Mouse (Mus musculus): ENCODE measurements around the gene Gm8369.
"Not testable (repeated sequence)": the region's sequence is repeated elsewhere in the genome, so short reads cannot be mapped to it uniquely, and the experiment has no call there.

Gm8369 gene

DNA sequence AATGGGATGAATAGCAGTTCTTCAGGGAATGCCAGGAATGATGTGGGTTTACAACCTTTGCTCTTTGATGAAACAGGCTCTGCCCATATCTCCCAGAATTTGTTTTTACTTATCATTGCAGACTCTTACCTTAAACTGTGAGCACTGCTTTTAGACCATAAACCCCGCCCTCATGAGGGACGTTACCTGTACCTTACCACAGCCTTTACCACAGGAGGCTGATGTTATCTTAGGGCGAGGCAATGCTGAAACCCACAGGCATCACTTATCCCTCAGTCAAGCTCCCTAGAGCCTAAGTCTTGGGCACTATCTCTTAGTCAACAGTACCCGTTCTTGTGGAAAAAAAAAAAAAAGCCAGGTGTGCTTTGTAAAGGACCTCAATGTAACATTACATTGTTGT, 31.1 kb downstream of the Gm8369 start:
- no peak for DNase-seq

DNA sequence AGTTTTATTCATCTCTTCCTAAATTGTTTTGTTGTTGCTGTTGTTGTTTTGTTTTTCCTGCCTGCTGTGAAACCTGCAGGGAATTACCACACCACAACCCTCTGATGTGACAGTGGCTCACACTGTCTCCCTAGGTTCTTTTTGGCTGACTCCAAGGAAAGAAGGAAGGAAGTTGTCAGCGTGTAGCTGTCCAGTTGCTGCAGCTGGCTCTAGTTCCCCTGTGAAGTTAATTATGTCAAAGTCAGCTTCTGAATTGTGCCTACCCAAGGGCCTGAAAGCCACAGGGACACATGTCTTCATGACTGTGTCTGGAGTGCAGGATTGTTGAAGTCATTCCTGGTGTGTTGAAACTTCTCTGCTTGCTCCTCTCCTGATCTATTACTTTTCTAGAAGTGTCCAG, 31.6 kb downstream of the Gm8369 start:
- not testable (repeated sequence) for DNase-seq

DNA sequence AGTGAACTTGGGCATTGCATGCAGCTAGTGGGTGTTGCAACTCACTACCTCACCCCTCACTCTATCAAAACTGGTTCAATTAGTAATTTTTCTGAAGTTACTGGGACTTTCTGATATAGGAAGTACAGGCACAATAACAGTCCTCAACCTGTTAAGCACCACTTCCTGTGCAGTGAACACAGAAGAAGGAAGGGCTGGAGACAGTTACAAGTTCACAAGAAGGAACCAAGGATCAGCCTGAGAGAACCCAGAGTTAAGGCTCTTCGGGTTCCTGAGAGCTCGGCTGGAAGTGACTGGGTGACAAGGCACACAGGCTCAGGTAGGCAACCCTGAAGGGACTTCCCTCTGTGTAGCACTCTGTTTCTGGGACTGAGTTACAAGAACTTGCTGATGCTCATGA, 32.6 kb downstream of the Gm8369 start:
- not testable (repeated sequence) for DNase-seq

DNA sequence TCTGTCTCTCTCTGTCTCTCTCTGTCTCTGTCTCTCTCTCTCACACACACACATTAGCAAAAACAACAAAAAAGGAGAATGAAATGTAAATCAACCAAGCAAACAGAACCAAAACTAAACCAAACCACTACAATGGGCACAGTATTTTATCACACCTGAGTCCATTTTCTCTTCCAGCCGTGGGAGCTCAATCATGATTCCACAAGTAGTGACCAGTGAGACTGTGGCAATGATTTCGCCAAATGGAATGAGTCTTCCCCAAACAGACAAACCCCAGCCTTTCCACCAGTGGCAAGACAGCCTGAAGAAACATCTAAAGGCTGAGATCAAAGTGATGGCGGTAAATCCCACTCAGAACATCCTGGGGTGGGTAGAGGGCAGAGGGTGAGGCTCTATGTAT, 34.4 kb downstream of the Gm8369 start:
- no peak for DNase-seq

DNA sequence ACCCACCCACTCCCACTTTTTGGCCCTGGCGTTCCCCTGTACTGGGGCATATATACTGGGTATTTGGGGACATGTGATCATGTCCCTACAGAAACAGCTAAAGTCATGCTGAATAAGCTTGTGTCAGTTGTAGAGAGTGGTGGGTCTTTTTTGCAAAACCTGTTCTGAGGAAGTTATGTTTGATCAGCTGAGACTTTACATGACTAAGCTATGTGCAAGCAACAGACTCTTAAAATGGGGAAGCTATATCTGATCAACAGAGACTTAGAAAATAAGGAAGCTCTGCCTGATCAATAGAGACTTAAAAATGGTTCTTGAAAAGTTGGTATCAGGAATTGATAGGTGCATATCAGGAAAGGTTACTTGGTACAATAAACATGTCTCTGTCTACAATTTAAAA, 47.7 kb downstream of the Gm8369 start:
- DNase-seq, result no peak

DNA sequence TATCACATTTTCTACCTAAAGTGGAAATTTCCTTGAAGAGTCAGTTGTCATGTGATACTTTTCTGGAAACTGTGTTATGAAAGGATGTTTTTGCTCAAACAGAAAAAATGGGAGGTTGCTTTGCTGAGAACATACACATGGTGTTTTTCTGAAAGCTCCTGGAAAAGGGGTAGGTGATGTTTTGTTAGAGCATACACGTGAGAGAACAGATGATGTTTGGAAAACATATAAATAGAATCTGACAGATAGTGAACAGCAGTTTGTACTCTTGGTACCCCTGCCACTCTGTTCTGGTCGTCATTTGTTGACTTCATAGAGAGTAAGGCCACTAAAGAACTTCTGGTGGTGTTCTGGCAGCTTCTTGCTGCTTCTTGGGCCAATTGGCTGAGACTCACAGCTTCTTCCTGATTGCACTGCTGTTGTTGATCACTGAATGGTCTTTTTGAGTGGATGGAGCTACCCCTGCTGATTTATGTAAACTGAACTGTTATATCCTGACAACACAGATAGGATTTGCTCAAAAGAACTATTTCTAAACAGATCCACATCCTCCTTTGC, 48.2 kb downstream of the Gm8369 start:
- DNase-seq, result no peak

DNA sequence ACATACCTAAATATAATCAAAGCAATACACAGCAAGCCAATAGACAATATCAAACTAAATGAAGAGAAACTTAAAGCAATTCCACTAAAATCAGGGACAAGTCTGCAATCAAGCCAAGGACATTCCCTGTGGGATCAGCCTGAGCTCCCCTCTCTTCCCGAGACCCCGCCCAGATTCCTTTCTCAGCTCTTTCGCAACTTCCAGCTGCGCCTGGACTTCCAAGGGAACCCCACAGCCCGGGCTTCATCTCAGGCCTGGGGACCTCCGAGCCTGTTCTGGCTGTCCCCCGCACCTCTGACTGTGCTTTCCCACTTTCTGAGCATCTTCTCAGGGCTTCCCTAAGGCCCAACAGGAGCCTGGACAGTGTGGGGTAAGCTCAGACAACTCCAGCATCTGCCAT, 50.9 kb downstream of the Gm8369 start, which contains the start of gene Ms4a4d:
Gene Ms4a4d (plus strand): TSS at position 209 of the 400 bp plus-strand sequence.
- DNase-seq, result peak; percentile 7

DNA sequence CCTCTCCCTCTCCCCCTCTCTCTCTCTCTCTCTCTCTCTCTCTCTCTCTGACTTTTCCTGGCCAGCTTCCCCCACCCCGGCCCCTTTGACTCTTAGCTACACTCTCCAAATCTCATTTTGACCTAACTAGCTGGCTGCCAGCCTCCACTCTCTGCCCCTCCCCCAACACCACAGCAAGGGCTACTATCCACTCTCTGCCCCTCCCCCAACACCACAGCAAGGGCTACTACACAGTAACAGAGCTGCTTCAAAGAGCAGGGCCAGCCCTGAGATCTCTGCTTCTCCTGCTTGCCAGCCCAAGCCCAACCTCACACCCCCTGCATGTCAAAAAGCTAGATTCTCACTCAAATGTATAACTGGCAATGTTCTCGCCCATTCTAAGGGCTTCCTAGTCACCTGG, 51.6 kb downstream of the Gm8369 start:
- DNase-seq, result no peak

DNA sequence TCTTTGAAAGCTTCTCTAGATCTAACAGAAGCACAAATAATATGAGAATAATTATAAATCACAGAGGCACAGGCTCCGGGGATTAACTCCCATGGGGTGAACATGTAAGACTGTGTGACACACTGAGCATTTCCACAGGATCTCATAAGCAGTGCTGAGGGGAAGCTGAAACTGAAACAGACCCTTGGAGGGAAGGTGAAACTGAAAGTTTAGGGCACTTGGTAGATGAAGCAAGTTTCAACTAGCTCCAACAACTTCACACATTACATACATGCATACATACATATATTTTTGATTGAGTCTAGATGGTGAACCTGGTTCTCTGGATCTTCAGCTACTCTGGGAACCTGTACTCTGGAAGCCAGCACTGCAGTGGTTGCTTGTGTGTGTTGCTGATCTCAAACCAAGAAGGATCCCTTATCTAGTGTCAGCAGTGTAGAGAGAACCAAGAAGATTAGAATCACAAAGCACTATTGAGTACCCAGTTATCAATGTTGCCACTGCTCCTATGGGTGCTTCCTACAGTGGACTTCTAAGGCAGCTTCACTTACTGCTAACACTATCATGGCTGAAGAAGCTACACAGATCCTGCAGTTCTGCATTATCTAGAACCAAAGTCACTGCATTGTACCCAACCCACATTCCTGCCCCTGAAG, 54.6 kb downstream of the Gm8369 start:
- DNase-seq, result not testable (repeated sequence)

DNA sequence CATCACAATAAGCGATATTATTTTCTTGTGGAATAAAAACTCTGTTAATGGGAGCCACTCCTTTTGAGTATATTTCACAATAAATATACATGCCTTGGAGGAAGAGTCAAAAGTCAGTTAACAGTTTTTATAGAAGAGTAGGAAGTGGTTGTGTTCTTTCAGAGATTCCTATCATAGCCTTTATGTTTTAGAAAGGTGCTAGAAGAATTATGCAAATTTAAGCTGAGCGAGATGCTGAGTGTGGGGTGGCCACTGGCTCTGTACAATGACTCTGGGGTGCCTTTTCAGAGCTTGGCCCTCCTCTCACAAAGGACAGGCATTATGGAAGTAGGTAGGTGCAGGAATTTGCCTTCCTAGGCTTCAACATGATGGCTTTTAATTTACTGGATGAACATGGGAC, 58.6 kb downstream of the Gm8369 start:
- not testable (repeated sequence) for DNase-seq

DNA sequence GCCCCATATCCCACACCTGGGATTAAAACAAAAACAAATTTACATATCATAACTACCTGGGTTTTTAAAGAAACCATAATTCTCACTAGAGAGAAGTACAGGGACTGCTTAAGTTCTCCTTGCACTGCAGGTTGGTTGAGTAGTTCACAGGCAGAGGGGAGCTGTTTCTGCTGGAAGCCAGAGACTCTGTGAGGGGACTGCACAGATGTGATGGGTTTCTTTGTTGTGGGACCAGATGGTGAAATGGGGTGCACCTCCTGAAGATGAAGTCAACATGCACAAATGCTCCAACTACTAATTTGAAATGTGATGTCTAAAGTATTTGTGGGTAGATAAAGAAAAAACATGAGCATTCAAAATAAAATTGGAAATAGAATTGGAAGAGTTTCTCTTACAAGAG, 62.2 kb downstream of the Gm8369 start:
- no peak for DNase-seq

DNA sequence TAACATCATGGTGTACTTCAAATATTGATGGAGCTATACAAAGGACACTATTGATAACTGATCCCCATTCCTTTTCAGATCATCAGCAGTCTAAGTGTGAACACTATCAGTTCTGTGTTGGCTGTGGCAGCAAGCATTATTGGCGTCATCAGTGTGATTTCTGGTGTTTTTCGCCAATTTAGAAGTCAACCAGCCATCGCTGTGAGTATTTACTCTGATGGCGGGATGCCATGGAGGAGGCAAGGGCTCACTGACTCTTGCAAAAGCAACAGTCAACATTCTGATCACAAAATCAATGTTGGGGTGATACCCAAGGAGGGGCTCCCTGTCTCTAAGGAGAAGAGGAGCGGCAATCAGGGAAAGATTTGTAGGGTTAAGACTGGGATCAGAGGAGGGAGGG, 69.0 kb downstream of the Gm8369 start:
- DNase-seq, result no peak

DNA sequence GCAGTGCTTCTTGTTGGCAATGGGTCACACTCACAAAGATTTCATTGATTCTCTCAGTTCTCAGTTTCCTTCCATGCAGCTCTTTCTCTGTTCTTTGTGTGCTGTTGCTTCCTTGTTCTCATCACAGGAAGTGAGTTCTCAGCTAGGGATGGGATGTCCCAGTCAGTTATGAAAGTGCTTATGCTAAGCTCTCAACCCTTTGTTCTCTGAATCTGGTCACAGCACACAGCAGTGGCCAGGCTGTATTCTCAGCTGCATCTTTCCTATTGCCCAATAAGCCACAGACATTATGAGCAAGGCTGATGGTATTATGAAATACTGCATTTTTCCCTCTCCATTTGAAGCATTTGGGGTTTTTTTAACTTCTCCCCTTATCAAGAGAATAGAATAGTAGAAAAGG, 73.8 kb downstream of the Gm8369 start:
- not testable (repeated sequence) for DNase-seq

Data from kidney, postnatal 14 days (tissue).